Mouse (Mus musculus) ES-E14 (cell line): ENCODE data around the gene Rnf224. TPM values are rescaled to one million over a fixed set of nuclear protein-coding genes. Genes with fewer than 3 reads are reported as not detected.

Experiments used
- DNase-seq: peaks from one replicate; pipeline ENCODE4 v3.0.0-alpha.2; 2013; ENCODE audit warnings: low read depth, low spot score
- H3K27ac ChIP-seq: 2 replicates; pipeline ENCODE4 v1.5.1; 2012; ENCODE audit warnings: low read depth, mild to moderate bottlenecking, low read length, moderate library complexity, mixed read lengths; ENCODE audit not compliant: poor library complexity, insufficient read depth, severe bottlenecking
- H3K36me3 ChIP-seq: 2 replicates; pipeline ENCODE4 v1.6.1; 2012; ENCODE audit warnings: mild to moderate bottlenecking, low read length, moderate library complexity, mixed read lengths; ENCODE audit not compliant: control insufficient read depth, poor library complexity, insufficient read depth, severe bottlenecking
- H3K4me1 ChIP-seq, 2 experiments: fragments of 150-350 bp in 1 of 2; sonication (generic) in 1 of 2; 2 replicates each; pipeline ENCODE4 v1.6.1; 2012; ENCODE audit warnings: low read length in 2 of 2, mild to moderate bottlenecking in 1 of 2, mixed read lengths in 1 of 2; ENCODE audit not compliant: control insufficient read depth in 2 of 2, insufficient read depth in 2 of 2, poor library complexity in 1 of 2
- H3K4me3 ChIP-seq, 2 experiments: fragments of 150-350 bp in 1 of 2; sonication (generic) in 1 of 2; 2 replicates each; pipeline ENCODE4 v1.5.1; 2012; ENCODE audit warnings: low read length in 2 of 2, low read depth in 1 of 2, mild to moderate bottlenecking in 1 of 2, mixed read lengths in 1 of 2; ENCODE audit not compliant: insufficient read depth in 1 of 2, poor library complexity in 1 of 2, severe bottlenecking in 1 of 2
- H3K9ac ChIP-seq: 2 replicates; pipeline ENCODE4 v1.6.1; 2012; ENCODE audit warnings: low read depth, mild to moderate bottlenecking, low read length, mixed read lengths; ENCODE audit not compliant: poor library complexity, insufficient read depth, severe bottlenecking
- H3K9me3 ChIP-seq: fragments of 150-350 bp; sonication (generic); 2 replicates; pipeline ENCODE4 v1.6.1; 2012; ENCODE audit warnings: low read depth, mild to moderate bottlenecking, low read length; ENCODE audit not compliant: control insufficient read depth, insufficient read depth
- CHD2 ChIP-seq: IDR thresholded peaks from 2 replicates; pipeline ENCODE4 v1.6.1; 2014; ENCODE audit warnings: mild to moderate bottlenecking, low read depth, low read length, inconsistent platforms
- HCFC1 ChIP-seq: IDR thresholded peaks from 2 replicates; pipeline ENCODE4 v1.6.1; 2012; ENCODE audit warnings: low read length, inconsistent platforms, borderline replicate concordance; ENCODE audit not compliant: insufficient read depth
- MAFK ChIP-seq: IDR thresholded peaks from 2 replicates; pipeline ENCODE4 v1.6.1; 2014; ENCODE audit warnings: mild to moderate bottlenecking, low read depth, low read length, inconsistent platforms; ENCODE audit not compliant: insufficient read depth
- ZC3H11A ChIP-seq: IDR thresholded peaks from 2 replicates; pipeline ENCODE4 v1.6.1; 2012; ENCODE audit warnings: low read depth, mild to moderate bottlenecking, inconsistent platforms, low read length, borderline replicate concordance
- ZNF384 ChIP-seq: IDR thresholded peaks from 2 replicates; pipeline ENCODE4 v1.6.1; 2012; ENCODE audit warnings: low read depth, low read length, inconsistent platforms
- in situ Hi-C, 2 experiments: fragments of 600-800 bp; cut with MboI; formaldehyde crosslinking; loops; one replicate each; pipeline ENCODE4 v1.15.1; 2025; ENCODE audit warnings: low sequenced_read_pairs in 2 of 2, inconsistent platforms in 1 of 2; ENCODE audit not compliant: unreplicated experiment in 2 of 2
- total RNA-seq: library from RNA; depleted of rRNA; stranded (reverse); fragments of 300-350 nt; gene quantifications from 2 replicates; pipeline ENCODE4 v1.2.3, GENCODE M21; 2012; rRNA removed

Rnf224 gene
- total RNA-seq, 1 experiment = 0.18 TPM

GRCm38 (mm10) chr2:25186575-25186930 is 50.0 kb downstream of the Rnf224 start:
- in situ Hi-C loops = no loop called here
- peaks cover 4 to 8% of the 10 kb centered on the region in 2 experiments; a peak in 1 of 4 replicates for H3K4me1 ChIP-seq
- no peak for TF ChIP-seq ZNF384
- no peak for TF ChIP-seq MAFK
- no peak for TF ChIP-seq ZC3H11A
- no peak for TF ChIP-seq HCFC1
- TF ChIP-seq CHD2 = no peak
- DNase-seq = no peak
- peak overlapping the region; percentile 68 to 85; a peak in 3 of 4 replicates for H3K4me3 ChIP-seq
- H3K9ac ChIP-seq = no peak overlapping the region
- no peaks in the 10 kb centered on the region for H3K9me3 ChIP-seq
- H3K27ac ChIP-seq = no peak overlapping the region
- no peaks in the 10 kb centered on the region for H3K36me3 ChIP-seq

- no peaks in the 10 kb centered on the region for H3K36me3 ChIP-seq
- TF ChIP-seq MAFK (no peak), CHD2 (no peak), ZNF384 (no peak), HCFC1 (no peak), ZC3H11A (no peak)
- H3K9ac ChIP-seq = peak overlapping the region; percentile 71
- peak; percentile 45 for DNase-seq
- H3K4me3 ChIP-seq = peak overlapping the region; percentile 68 to 85
- no peak overlapping the region for H3K27ac ChIP-seq
- H3K9me3 ChIP-seq = no peaks in the 10 kb centered on the region
- peaks cover 4 to 8% of the 10 kb centered on the region in 2 experiments; a peak in 1 of 4 replicates for H3K4me1 ChIP-seq
- in situ Hi-C loops = no loop called here
These were observed 50.7 kb downstream of the Rnf224 start for GRCm38 (mm10) chr2:25185625-25186574.

- Histone ChIP-seq H3K9me3 (no peaks in the 10 kb centered on the region), H3K9ac (no peak overlapping the region), H3K4me1 (peaks cover 4 to 8% of the 10 kb centered on the region in 2 experiments; a peak in 1 of 4 replicates), H3K36me3 (no peaks in the 10 kb centered on the region), H3K27ac (no peak overlapping the region), H3K4me3 (no peak overlapping the region)
- in situ Hi-C loops = no loop called here
- DNase-seq = no peak
- TF ChIP-seq HCFC1 (no peak), MAFK (no peak), ZC3H11A (no peak), ZNF384 (no peak), CHD2 (no peak)
These were observed 52.1 kb downstream of the Rnf224 start for GRCm38 (mm10) chr2:25184496-25184895.

Other genes starting within 250 kb of the Rnf224 start
- 9.3 and 10.4 TPM in 2 replicates for gene Nsmf, start 182.4 kb downstream of the Rnf224 start, total RNA-seq
- gene Entpd8, start 156.5 kb downstream of the Rnf224 start, total RNA-seq = not detected in 2 replicates
- gene Noxa1, start 141.6 kb downstream of the Rnf224 start, total RNA-seq = 0.22 TPM in 1 of 2 replicates, not detected in the other
- gene Nrarp, start 56.0 kb downstream of the Rnf224 start, total RNA-seq = 1.9 and 2.1 TPM in 2 replicates
- gene Tor4a, start 39.9 kb downstream of the Rnf224 start, total RNA-seq = 11.1 and 17.0 TPM in 2 replicates
- gene Nelfb, start 25.3 kb downstream of the Rnf224 start, total RNA-seq = 50.9 and 60.9 TPM in 2 replicates
- 0.45 and 1.1 TPM in 2 replicates for gene Stpg3, start 22.1 kb downstream of the Rnf224 start, total RNA-seq
- gene Fam166a, start 18.0 kb downstream of the Rnf224 start, total RNA-seq = 0.49 and 0.74 TPM in 2 replicates
- gene Tubb4b, start 12.1 kb downstream of the Rnf224 start, total RNA-seq = 745 and 819 TPM in 2 replicates
- 0.67 and 1.8 TPM in 2 replicates for gene Slc34a3, start 2.4 kb downstream of the Rnf224 start, total RNA-seq
- gene Rnf208, start 5.5 kb upstream of the Rnf224 start, total RNA-seq = 4.8 and 6.1 TPM in 2 replicates
- gene Cysrt1, start 5.7 kb upstream of the Rnf224 start, total RNA-seq = 0.58 and 0.63 TPM in 2 replicates
- gene AL732309.1, start 10.1 kb upstream of the Rnf224 start, total RNA-seq = 14.5 and 32.9 TPM in 2 replicates
- 20.2 and 27.8 TPM in 2 replicates for gene Tmem203, start 18.7 kb upstream of the Rnf224 start, total RNA-seq
- gene Tprn, start 25.8 kb upstream of the Rnf224 start, total RNA-seq = 21.6 and 31.4 TPM in 2 replicates
- 52.4 and 70.6 TPM in 2 replicates for gene Ssna1, start 35.7 kb upstream of the Rnf224 start, total RNA-seq
- 25.2 and 30.8 TPM in 2 replicates for gene Anapc2, start 35.7 kb upstream of the Rnf224 start, total RNA-seq
- not detected in 2 replicates for gene Tmem210, start 51.4 kb upstream of the Rnf224 start, total RNA-seq
- gene Lrrc26, start 53.1 kb upstream of the Rnf224 start, total RNA-seq = 0.21 TPM in 1 of 2 replicates, not detected in the other
- gene Grin1, start 82.4 kb upstream of the Rnf224 start, total RNA-seq = 2.5 and 8.3 TPM in 2 replicates
- gene Man1b1, start 95.6 kb upstream of the Rnf224 start, total RNA-seq = 73.0 and 100 TPM in 2 replicates
- 60.2 and 141 TPM in 2 replicates for gene Dpp7, start 119.6 kb upstream of the Rnf224 start, total RNA-seq
- gene Uap1l1, start 128.9 kb upstream of the Rnf224 start, total RNA-seq = 18.7 and 22.0 TPM in 2 replicates
- gene Sapcd2, start 135.5 kb upstream of the Rnf224 start, total RNA-seq = 34.4 and 53.8 TPM in 2 replicates
- gene Entpd2, start 159.1 kb upstream of the Rnf224 start, total RNA-seq = 0.76 and 2.4 TPM in 2 replicates
- 28.3 and 43.8 TPM in 2 replicates for gene Npdc1, start 162.6 kb upstream of the Rnf224 start, total RNA-seq
- gene Fut7, start 186.5 kb upstream of the Rnf224 start, total RNA-seq = 0.37 TPM in 1 of 2 replicates, not detected in the other
- 12.6 and 21.9 TPM in 2 replicates for gene Abca2, start 191.9 kb upstream of the Rnf224 start, total RNA-seq
- 0.32 and 1.5 TPM in 2 replicates for gene Clic3, start 220.1 kb upstream of the Rnf224 start, total RNA-seq
- 4.8 and 7.2 TPM in 2 replicates for gene Paxx, start 224.3 kb upstream of the Rnf224 start, total RNA-seq
- 0.98 and 1.3 TPM in 2 replicates for gene Ptgds, start 233.3 kb upstream of the Rnf224 start, total RNA-seq